Mouse (Mus musculus): ENCODE results near the gene Cd79a.

Cd79a gene

GRCm38 (mm10) chr7:24930475-24930874, 33.3 kb downstream of the Cd79a start:
- Histone ChIP-seq H3K27me3 (ENCODE audit: control insufficient read depth, insufficient read depth, low read length, poor library complexity, severe bottlenecking) (no peaks in the 10 kb centered on the region), H3K36me3 (ENCODE audit: control insufficient read depth, insufficient read depth, low read length, poor library complexity, severe bottlenecking) (peaks cover 8% of the 10 kb centered on the region)
- no peak for DNase-seq (ENCODE audit: low read depth, low spot score)

GRCm38 (mm10) chr7:24931651-24932050, 34.5 kb downstream of the Cd79a start:
- Histone ChIP-seq H3K27me3 (ENCODE audit: control insufficient read depth, insufficient read depth, low read length, poor library complexity, severe bottlenecking) (no peaks in the 10 kb centered on the region), H3K36me3 (ENCODE audit: control insufficient read depth, insufficient read depth, low read length, poor library complexity, severe bottlenecking) (peaks cover 5% of the 10 kb centered on the region; the same call in 1 of the 2 replicates)
- DNase-seq (ENCODE audit: low read depth, low spot score) = no peak

- H3K27me3 ChIP-seq (ENCODE audit: control insufficient read depth, insufficient read depth, low read length, poor library complexity, severe bottlenecking) = no peaks in the 10 kb centered on the region
- no peak for DNase-seq (ENCODE audit: low read depth, low spot score)
- H3K36me3 ChIP-seq (ENCODE audit: control insufficient read depth, insufficient read depth, low read length, poor library complexity, severe bottlenecking) = no peaks in the 10 kb centered on the region
Observed at GRCm38 (mm10) chr7:24943641-24944040, 46.5 kb downstream of the Cd79a start.

GRCm38 (mm10) chr7:24944257-24944950, 47.2 kb downstream of the Cd79a start, which contains the start of gene Gm4881:
TSS of gene Gm4881 (minus strand) at chr7:24944494.
- no peaks in the 10 kb centered on the region for H3K27me3 ChIP-seq (ENCODE audit: control insufficient read depth, insufficient read depth, low read length, poor library complexity, severe bottlenecking)
- no peak for DNase-seq (ENCODE audit: low read depth, low spot score)

GRCm38 (mm10) chr7:24947316-24948048, 50.3 kb downstream of the Cd79a start:
- no peaks in the 10 kb centered on the region for H3K27me3 ChIP-seq (ENCODE audit: control insufficient read depth, insufficient read depth, low read length, poor library complexity, severe bottlenecking)
- no peak for DNase-seq (ENCODE audit: low read depth, low spot score)

More at GRCm38 (mm10) chr7:24944257-24944950, 47.2 kb downstream of the Cd79a start, which contains the start of gene Gm4881:
- H3K36me3 ChIP-seq (ENCODE audit: control insufficient read depth, insufficient read depth, low read length, poor library complexity, severe bottlenecking) = no peaks in the 10 kb centered on the region

GRCm38 (mm10) chr7:24948774-24949173, 51.6 kb downstream of the Cd79a start:
- DNase-seq (ENCODE audit: low read depth, low spot score) = no peak
- Histone ChIP-seq H3K36me3 (ENCODE audit: control insufficient read depth, insufficient read depth, low read length, poor library complexity, severe bottlenecking) (no peaks in the 10 kb centered on the region), H3K27me3 (ENCODE audit: control insufficient read depth, insufficient read depth, low read length, poor library complexity, severe bottlenecking) (no peaks in the 10 kb centered on the region)

More at GRCm38 (mm10) chr7:24947316-24948048, 50.3 kb downstream of the Cd79a start:
- H3K36me3 ChIP-seq (ENCODE audit: control insufficient read depth, insufficient read depth, low read length, poor library complexity, severe bottlenecking) = no peaks in the 10 kb centered on the region

GRCm38 (mm10) chr7:24949958-24950623, 52.9 kb downstream of the Cd79a start:
- H3K27me3 ChIP-seq (ENCODE audit: control insufficient read depth, insufficient read depth, low read length, poor library complexity, severe bottlenecking) = no peaks in the 10 kb centered on the region
- no peaks in the 10 kb centered on the region for H3K36me3 ChIP-seq (ENCODE audit: control insufficient read depth, insufficient read depth, low read length, poor library complexity, severe bottlenecking)
- DNase-seq (ENCODE audit: low read depth, low spot score) = peak; percentile 87

Measured in splenic B cell, adult 2 months (primary cell).